Mouse (Mus musculus): Measurements from ENCODE around the gene Tmprss13. TPM values are rescaled to one million over a fixed set of nuclear protein-coding genes. Genes with fewer than 3 reads are reported as not detected.
A peak's percentile ranks its signal among the peaks of the same experiment; 100 is the strongest.

The Tmprss13 gene
- 0.05 TPM in 1 of 2 replicates, not detected in the other for polyA plus RNA-seq (2016; fragmentation: Nextera tagmentation; extraction: Ambion mirVana)

DNA sequence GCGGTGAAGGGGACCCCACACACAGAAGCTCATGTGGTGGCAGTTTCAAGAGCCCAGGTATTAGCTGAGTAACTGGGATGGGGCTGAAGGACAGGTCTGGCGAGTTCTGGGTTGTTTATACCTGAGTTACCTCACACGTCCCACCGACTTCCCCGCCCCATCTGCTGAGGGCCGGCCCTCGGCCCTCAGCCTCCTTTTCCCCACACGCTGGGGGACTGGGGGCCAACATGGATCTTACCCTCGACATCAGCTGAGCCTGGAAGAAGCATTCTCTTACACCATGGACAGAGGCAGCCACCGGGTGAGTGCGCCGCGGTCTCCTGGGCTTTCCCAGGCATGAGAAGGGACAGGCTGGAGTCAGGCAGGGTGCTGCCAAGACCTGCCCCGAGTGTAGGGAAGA, at the start of gene Tmprss13:
Gene Tmprss13, plus strand, starts transcription at position 246 of the 400 bp plus-strand sequence.
- WGBS, result 35% methylated on average over 14 of the region's 14 CpGs
- no peak for DNase-seq (ENCODE audit: low spot score)
- no peak within 1 kb of the TSS for H3K27ac ChIP-seq (replicated peaks)
- no peak within 1 kb of the TSS for H3K4me3 ChIP-seq
- no peaks in the 10 kb centered on the region for H3K36me3 ChIP-seq
- H3K9me3 ChIP-seq (replicated peaks), result no peaks in the 10 kb centered on the region
- H3K27me3 ChIP-seq (ENCODE audit: low read depth, poor library complexity, severe bottlenecking), result peaks cover 11% of the 10 kb centered on the region
- H3K4me1 ChIP-seq, result no peaks in the 10 kb centered on the region

- no peak for DNase-seq (ENCODE audit: low spot score)
- peaks cover 51% of the 10 kb centered on the region for H3K27me3 ChIP-seq (ENCODE audit: low read depth, poor library complexity, severe bottlenecking)
- 53% methylated on average over 5 of the region's 5 CpGs for WGBS
- no peak overlapping the region for H3K27ac ChIP-seq (replicated peaks)
- H3K9me3 ChIP-seq (replicated peaks), result no peaks in the 10 kb centered on the region
- H3K36me3 ChIP-seq, result no peaks in the 10 kb centered on the region
- peaks cover 18% of the 10 kb centered on the region for H3K4me1 ChIP-seq
- H3K4me3 ChIP-seq, result no peak overlapping the region
These were observed 46.7 kb upstream of the Tmprss13 start for GRCm38 (mm10) chr9:45272213-45272612.

DNA sequence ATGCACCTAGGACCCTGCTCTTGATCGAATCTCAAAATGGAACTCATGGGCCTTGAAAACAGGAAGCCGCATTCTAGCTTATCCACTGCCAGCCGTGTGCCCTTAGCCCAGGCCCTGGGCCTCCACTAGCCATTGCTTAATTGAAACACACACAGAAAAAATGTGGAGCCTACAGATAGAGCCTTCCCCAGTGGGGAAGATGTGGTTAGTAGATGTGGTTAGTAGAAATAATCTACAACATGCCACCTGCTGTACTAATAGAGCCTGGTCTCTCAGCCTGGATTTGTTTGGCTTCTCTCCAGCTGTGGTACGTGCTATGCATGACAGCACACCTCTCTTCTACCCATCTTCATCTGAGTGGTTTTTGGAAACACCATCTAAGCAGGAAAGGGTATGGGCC, 44.7 kb upstream of the Tmprss13 start:
- no peak for DNase-seq (ENCODE audit: low spot score)
- no peak overlapping the region for H3K27ac ChIP-seq (replicated peaks)
- no peak overlapping the region for H3K4me3 ChIP-seq
- WGBS, result 83% methylated on average over 4 of the region's 4 CpGs
- no peaks in the 10 kb centered on the region for H3K9me3 ChIP-seq (replicated peaks)
- no peaks in the 10 kb centered on the region for H3K36me3 ChIP-seq
- peaks cover 31% of the 10 kb centered on the region for H3K27me3 ChIP-seq (ENCODE audit: low read depth, poor library complexity, severe bottlenecking)
- peaks cover 1% of the 10 kb centered on the region for H3K4me1 ChIP-seq

GRCm38 (mm10) chr9:45274635-45275034, 44.3 kb upstream of the Tmprss13 start:
- H3K4me1 ChIP-seq, result no peaks in the 10 kb centered on the region
- 95% methylated on average over 2 of the region's 2 CpGs for WGBS
- H3K9me3 ChIP-seq (replicated peaks), result no peaks in the 10 kb centered on the region
- DNase-seq (ENCODE audit: low spot score), result no peak
- H3K27ac ChIP-seq (replicated peaks), result no peak overlapping the region
- H3K4me3 ChIP-seq, result no peak overlapping the region
- H3K27me3 ChIP-seq (ENCODE audit: low read depth, poor library complexity, severe bottlenecking), result peaks cover 27% of the 10 kb centered on the region
- no peaks in the 10 kb centered on the region for H3K36me3 ChIP-seq

GRCm38 (mm10) chr9:45280059-45280458, 38.8 kb upstream of the Tmprss13 start:
- Histone ChIP-seq H3K27me3 (ENCODE audit: low read depth, poor library complexity, severe bottlenecking) (no peaks in the 10 kb centered on the region), H3K9me3 (replicated peaks) (no peaks in the 10 kb centered on the region), H3K4me1 (no peaks in the 10 kb centered on the region), H3K27ac (replicated peaks) (no peak overlapping the region), H3K4me3 (no peak overlapping the region), H3K36me3 (no peaks in the 10 kb centered on the region)
- DNase-seq (ENCODE audit: low spot score), result no peak
- WGBS, result 84% methylated on average over 3 of the region's 3 CpGs

- 78% methylated on average over 3 of the region's 3 CpGs for WGBS
- Histone ChIP-seq H3K27me3 (ENCODE audit: low read depth, poor library complexity, severe bottlenecking) (no peaks in the 10 kb centered on the region), H3K4me1 (no peaks in the 10 kb centered on the region), H3K9me3 (replicated peaks) (no peaks in the 10 kb centered on the region), H3K4me3 (no peak overlapping the region), H3K36me3 (no peaks in the 10 kb centered on the region), H3K27ac (replicated peaks) (no peak overlapping the region)
- DNase-seq (ENCODE audit: low spot score), result no peak
These were observed 38.0 kb upstream of the Tmprss13 start for GRCm38 (mm10) chr9:45280891-45281290.

DNA sequence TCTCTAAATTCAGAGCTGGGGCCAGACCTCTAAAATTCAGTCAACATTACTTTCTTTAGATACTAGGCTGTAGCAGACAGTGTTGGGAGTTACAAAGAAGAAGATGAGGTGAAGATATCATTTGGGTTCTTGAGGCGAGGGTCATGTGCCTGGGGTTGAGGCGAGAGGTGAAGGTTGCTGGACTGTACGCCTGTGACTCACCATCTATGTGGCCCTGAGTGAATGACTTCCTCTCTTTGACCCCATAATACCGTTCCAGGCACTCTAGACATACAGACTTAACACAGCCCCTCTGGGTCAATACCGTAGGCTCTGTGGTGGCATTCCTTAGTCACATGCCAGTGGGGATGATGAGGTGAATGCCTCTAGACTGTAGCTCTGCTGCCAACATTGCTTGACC, 36.4 kb upstream of the Tmprss13 start:
- no peaks in the 10 kb centered on the region for H3K9me3 ChIP-seq (replicated peaks)
- WGBS, result 92% methylated on average over 5 of the region's 5 CpGs
- no peaks in the 10 kb centered on the region for H3K27me3 ChIP-seq (ENCODE audit: low read depth, poor library complexity, severe bottlenecking)
- no peak overlapping the region for H3K27ac ChIP-seq (replicated peaks)
- no peak for DNase-seq (ENCODE audit: low spot score)
- no peaks in the 10 kb centered on the region for H3K4me1 ChIP-seq
- H3K36me3 ChIP-seq, result no peaks in the 10 kb centered on the region
- H3K4me3 ChIP-seq, result no peak overlapping the region

DNA sequence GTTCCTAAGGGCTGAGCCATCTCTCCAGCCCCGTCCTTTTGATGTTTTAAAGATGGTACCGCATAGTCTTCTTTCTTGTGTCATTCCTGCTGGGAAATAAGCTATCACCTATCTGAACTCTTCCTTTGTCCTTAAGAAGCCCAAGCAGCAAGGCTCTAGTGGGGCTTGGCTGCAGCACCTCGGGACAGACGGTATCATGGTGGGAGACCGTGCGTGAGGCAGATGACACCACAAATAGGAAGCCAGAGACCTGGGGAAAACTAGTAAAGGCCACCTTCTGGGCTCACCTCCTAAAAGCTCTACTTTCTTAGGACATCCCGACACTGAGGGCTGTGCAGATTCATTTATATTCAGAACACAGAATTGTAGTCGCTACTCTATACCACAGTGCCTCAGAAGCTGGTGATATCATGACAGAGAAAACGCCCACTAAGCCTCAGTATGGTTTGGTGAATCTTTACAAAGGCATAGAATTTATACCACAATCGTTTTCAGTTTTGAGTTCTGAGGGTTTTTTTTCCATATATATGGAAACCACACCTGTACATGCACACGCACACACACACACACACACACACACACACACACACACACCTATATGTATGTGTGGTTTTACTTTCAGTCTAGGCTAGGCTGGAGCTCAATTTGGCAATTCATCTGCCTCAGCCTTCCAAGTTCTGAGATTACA, 27.3 kb upstream of the Tmprss13 start:
- H3K4me1 ChIP-seq, result peaks cover 11% of the 10 kb centered on the region
- no peak overlapping the region for H3K4me3 ChIP-seq
- no peaks in the 10 kb centered on the region for H3K36me3 ChIP-seq
- no peaks in the 10 kb centered on the region for H3K9me3 ChIP-seq (replicated peaks)
- 84% methylated on average over 11 of the region's 11 CpGs for WGBS
- H3K27ac ChIP-seq (replicated peaks), result no peak overlapping the region
- peaks cover 7% of the 10 kb centered on the region; the same call in 1 of the 2 replicates for H3K27me3 ChIP-seq (ENCODE audit: low read depth, poor library complexity, severe bottlenecking)
- no peak for DNase-seq (ENCODE audit: low spot score)

DNA sequence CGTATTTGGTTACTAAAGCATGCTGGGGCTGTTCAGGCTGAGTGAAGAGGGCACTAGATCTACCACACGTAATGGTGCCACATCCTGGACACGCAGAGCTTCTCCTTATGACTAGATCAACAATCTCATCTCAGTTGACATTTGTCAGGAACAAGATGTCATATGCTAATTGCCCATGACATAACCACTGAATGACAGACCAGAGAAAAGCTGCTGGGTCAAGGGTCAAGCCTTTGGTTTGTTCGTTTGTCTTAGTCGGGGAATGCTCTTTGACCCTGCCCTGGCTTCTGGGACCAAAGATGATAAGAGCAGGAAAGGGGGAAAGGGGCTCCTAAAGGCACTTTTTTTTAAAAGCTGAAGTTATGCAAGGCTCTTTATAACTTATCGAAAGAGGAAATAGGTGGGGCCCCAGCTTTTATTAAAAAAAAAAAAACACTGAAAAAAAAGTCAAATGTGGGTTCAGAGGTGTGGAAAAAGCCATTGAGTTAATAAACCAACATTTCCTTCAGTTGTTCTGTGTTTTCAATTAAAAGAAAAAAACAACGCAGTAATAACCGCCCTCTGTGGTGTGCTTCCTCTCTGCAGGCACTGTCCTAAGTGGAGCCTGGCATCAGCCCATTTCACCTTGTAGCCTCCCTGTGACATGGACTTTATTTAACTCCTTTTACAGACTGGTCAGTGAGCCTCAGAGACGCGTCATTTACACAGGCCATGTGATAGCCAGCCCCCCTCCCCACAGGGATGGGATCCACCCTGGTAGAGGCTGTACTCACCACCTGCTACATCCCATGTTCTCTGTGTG, 24.5 kb upstream of the Tmprss13 start:
- Histone ChIP-seq H3K27me3 (ENCODE audit: low read depth, poor library complexity, severe bottlenecking) (peaks cover 15% of the 10 kb centered on the region; the same call in 1 of the 2 replicates), H3K9me3 (replicated peaks) (no peaks in the 10 kb centered on the region), H3K4me3 (no peak overlapping the region), H3K36me3 (no peaks in the 10 kb centered on the region), H3K27ac (replicated peaks) (no peak overlapping the region), H3K4me1 (peaks cover 11% of the 10 kb centered on the region)
- WGBS, result 45% methylated on average over 10 of the region's 10 CpGs
- peak; percentile 25 for DNase-seq (ENCODE audit: low spot score)

DNA sequence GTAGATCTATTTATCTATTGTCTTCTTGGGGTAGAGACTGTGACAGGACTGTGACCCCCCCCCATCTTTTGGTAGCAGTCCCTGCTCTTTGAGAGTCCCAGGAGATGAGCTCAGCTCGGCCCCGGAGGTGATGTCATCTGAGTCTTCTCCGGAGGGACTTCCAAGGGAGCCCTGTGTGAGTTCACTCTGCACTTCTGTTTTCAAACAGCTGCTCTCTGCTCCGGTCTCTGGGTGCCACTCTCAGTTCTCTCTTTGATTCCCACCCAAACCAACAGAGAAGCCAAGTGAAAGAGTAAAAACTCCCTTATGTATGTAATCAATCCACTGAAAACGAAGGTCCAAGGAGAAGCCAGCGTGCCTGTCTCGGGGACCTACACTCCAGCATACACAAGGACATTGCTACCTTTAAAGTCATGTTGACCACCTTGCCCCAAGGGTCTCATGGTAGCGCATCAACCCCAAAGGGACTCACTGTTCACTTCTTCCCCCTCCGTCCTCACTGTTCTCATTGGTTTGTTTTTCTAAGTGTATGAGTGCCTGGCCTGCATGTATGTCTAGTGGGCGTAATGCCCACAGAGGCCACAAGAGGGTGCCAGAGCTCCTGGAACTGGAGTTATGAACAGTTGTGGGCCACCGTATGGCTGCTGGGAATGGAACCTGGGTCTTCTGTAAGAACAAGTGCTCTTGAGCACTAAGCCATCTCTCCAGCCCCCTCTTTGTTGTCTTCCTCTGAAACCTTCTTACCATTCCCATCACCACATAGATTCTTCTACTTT, 19.5 kb upstream of the Tmprss13 start:
- Histone ChIP-seq H3K27me3 (ENCODE audit: low read depth, poor library complexity, severe bottlenecking) (peaks cover 15% of the 10 kb centered on the region; the same call in 1 of the 2 replicates), H3K36me3 (no peaks in the 10 kb centered on the region), H3K4me1 (peaks cover 11% of the 10 kb centered on the region), H3K9me3 (replicated peaks) (peaks cover 6% of the 10 kb centered on the region; the same call in 1 of the 2 replicates), H3K4me3 (no peak overlapping the region), H3K27ac (replicated peaks) (no peak overlapping the region)
- peak; percentile 49 for DNase-seq (ENCODE audit: low spot score)
- WGBS, result 79% methylated on average over 11 of the region's 11 CpGs

DNA sequence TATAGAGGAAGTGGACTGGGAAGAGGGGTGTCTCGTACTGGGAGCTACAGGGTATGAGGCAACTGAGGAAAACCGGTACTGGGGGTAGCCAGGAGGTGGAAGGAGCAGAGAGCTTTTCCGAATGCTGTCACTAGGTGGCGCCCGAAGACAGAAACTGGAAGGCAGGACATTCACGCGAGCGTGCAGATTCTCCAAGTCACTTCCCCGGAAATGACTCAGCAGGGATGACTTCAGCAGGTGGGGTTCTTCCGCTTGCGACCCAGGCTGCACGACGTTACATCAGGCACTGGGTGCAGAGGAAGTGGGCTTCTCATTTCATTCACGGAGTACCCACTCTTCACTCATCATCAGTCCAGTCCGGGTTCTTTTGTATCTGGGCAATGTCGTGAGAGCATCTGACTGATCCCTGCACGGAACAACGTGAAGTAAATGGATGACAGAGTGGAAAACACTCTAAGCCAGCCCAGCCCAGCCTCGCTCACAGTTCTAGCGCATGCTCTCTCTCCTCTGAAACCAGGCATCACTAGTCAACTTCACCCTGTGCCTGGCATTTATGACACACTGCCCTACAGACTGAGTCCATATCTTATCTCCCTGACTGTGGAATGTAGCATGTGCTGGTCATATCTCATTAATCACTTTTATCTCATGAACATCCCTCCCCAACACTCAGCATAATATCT, 18.3 kb upstream of the Tmprss13 start:
- peaks cover 15% of the 10 kb centered on the region; the same call in 1 of the 2 replicates for H3K27me3 ChIP-seq (ENCODE audit: low read depth, poor library complexity, severe bottlenecking)
- peak overlapping the region; percentile 45 for H3K4me3 ChIP-seq
- DNase-seq (ENCODE audit: low spot score), result peak; percentile 91
- peak overlapping the region; percentile 84 for H3K27ac ChIP-seq (replicated peaks)
- H3K36me3 ChIP-seq, result no peaks in the 10 kb centered on the region
- peaks cover 6% of the 10 kb centered on the region for H3K4me1 ChIP-seq
- 26% methylated on average over 20 of the region's 20 CpGs for WGBS
- peaks cover 6% of the 10 kb centered on the region; the same call in 1 of the 2 replicates for H3K9me3 ChIP-seq (replicated peaks)

GRCm38 (mm10) chr9:45301771-45302170, 17.1 kb upstream of the Tmprss13 start:
- WGBS, result 90% methylated on average over 8 of the region's 8 CpGs
- Histone ChIP-seq H3K27ac (replicated peaks) (no peak overlapping the region), H3K27me3 (ENCODE audit: low read depth, poor library complexity, severe bottlenecking) (0 out of 2 replicates have a peak, but pooled peaks cover 9% of the 10 kb centered on the region), H3K9me3 (replicated peaks) (peaks cover 6% of the 10 kb centered on the region; the same call in 1 of the 2 replicates), H3K4me1 (peaks cover 6% of the 10 kb centered on the region), H3K4me3 (no peak overlapping the region), H3K36me3 (no peaks in the 10 kb centered on the region)
- no peak for DNase-seq (ENCODE audit: low spot score)

Data from midbrain, embryonic 10.5 days (tissue).